In the genomic region with DNA sequence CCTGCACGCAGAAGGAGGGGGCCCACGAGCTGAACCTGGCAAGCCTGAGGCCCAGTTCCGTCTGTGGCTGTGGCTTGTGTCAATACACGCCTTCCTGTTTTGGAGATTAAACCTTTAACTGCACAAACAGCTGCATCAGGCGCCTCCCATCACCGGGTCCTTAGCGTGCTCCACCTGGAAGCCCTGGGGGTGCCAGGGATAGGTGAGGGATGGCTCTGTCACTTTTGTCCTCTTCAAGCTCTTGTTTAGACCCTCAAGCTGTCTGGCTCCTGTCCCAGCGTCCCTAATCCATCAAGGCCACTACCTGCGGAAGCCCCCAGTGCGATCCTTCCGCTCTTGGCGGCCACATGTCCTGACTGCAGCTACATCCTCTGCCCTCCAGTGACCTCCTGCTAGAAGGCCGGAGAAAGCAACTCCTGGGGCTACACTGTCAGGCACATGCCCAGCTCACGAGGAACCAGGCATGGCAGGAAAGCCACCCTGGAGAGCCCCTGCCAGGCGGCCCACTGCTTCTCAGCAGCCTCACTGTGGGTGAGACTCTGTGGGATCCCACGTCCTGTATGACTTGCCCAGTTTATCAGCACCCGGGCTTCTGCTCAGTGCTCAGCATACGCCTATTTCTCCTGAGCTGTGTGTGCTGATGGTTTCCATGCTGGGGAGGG, we compare ENCODE assay signal across 8 mouse cellular contexts. TPM values are rescaled to one million over a fixed set of nuclear protein-coding genes. Genes with fewer than 3 reads are reported as not detected.
A peak's percentile ranks its signal among the peaks of the same experiment; 100 is the strongest.
DNase-seq lines count a peak whose midpoint lies in the region; ATAC-seq and TF ChIP-seq lines count a peak whose summit lies in the region.

No protein-coding gene starts in this region.

- no peaks in the 10 kb centered on the region for H3K36me3 ChIP-seq in G1E (replicated peaks)
- no peaks in the 10 kb centered on the region for H3K36me3 ChIP-seq in intestine, embryonic 16.5 days (ENCODE audit: control insufficient read depth, insufficient read depth, low read length)
- H3K36me3 ChIP-seq in lung, embryonic 16.5 days (ENCODE audit: control insufficient read depth, insufficient read depth, low read length) = no peaks in the 10 kb centered on the region
- no peaks in the 10 kb centered on the region for H3K36me3 ChIP-seq in thymus, adult 2 months (ENCODE audit: control insufficient read depth, insufficient read depth, low read length)

- ATAC-seq in G1E (ENCODE audit: extremely low read depth, insufficient number of reproducible peaks, low FRiP score, poor library complexity, severe bottlenecking) = peak; percentile 70
- ATAC-seq in intestine, embryonic 16.5 days = peak; percentile 64
- ATAC-seq in lung, embryonic 16.5 days (ENCODE audit: low read depth) = peak; percentile 73

- H3K27me3 ChIP-seq in G1E (ENCODE audit: insufficient read depth, low read length) = peaks cover 73% of the 10 kb centered on the region
- no peaks in the 10 kb centered on the region for H3K27me3 ChIP-seq in intestine, embryonic 16.5 days (replicated peaks; ENCODE audit: control insufficient read depth, insufficient read depth, low read length)
- H3K27me3 ChIP-seq in lung, embryonic 16.5 days (ENCODE audit: control insufficient read depth, insufficient read depth, low read depth, low read length) = no peaks in the 10 kb centered on the region; the same call in 1 of the 2 replicates
- H3K27me3 ChIP-seq in thymus, adult 2 months (ENCODE audit: control insufficient read depth, insufficient read depth, low read length) = no peaks in the 10 kb centered on the region

- no peaks in the 10 kb centered on the region for H3K9me3 ChIP-seq in G1E (replicated peaks)
- H3K9me3 ChIP-seq in intestine, embryonic 16.5 days (ENCODE audit: control insufficient read depth, low read length) = no peaks in the 10 kb centered on the region
- H3K9me3 ChIP-seq in lung, embryonic 16.5 days (ENCODE audit: control insufficient read depth, low read length) = no peaks in the 10 kb centered on the region

- H3K27ac ChIP-seq in brown adipose tissue, adult 24 weeks (replicated peaks; ENCODE audit: low read depth, low read length) = peak overlapping the region; percentile 58
- H3K27ac ChIP-seq in intestine, embryonic 16.5 days (ENCODE audit: low read length) = peak overlapping the region; percentile 60
- peak overlapping the region; percentile 64 for H3K27ac ChIP-seq in lung, embryonic 16.5 days (ENCODE audit: low read length)
- H3K27ac ChIP-seq in thymus, adult 2 months (ENCODE audit: control insufficient read depth, insufficient read depth, low read length) = peak overlapping the region; percentile 80

- no peak for TF ChIP-seq POLR2A in thymus, adult 2 months (IDR thresholded peaks at IDR 0.05; ENCODE audit: control insufficient read depth, extremely low read depth, insufficient read depth, low read length, poor library complexity)

- peak overlapping the region; percentile 17; the same call in 1 of the 2 replicates for H3K4me2 ChIP-seq in intestine, embryonic 16.5 days (ENCODE audit: low read depth, low read length)
- H3K4me2 ChIP-seq in lung, embryonic 16.5 days (ENCODE audit: low read depth, low read length) = no peak overlapping the region

- peaks cover 17% of the 10 kb centered on the region for H3K4me1 ChIP-seq in G1E (ENCODE audit: insufficient read depth, low read depth, low read length)
- no peaks in the 10 kb centered on the region; the same call in 1 of the 2 replicates for H3K4me1 ChIP-seq in brown adipose tissue, adult 24 weeks (ENCODE audit: control insufficient read depth, insufficient read depth, insufficient read length, low read length)
- H3K4me1 ChIP-seq in intestine, embryonic 16.5 days (ENCODE audit: control insufficient read depth, insufficient read depth, low read length) = peaks cover 13% of the 10 kb centered on the region
- peaks cover 10% of the 10 kb centered on the region for H3K4me1 ChIP-seq in lung, embryonic 16.5 days (replicated peaks; ENCODE audit: control insufficient read depth, insufficient read depth, low read length)
- peaks cover 37% of the 10 kb centered on the region for H3K4me1 ChIP-seq in thymus, adult 2 months (replicated peaks; ENCODE audit: control insufficient read depth, insufficient read depth, low read length)

- no peak for TF ChIP-seq CTCF in G1E (IDR thresholded peaks at IDR 0.05; ENCODE audit: low read depth, low read length)
- TF ChIP-seq CTCF in thymus, adult 2 months (IDR thresholded peaks at IDR 0.05; ENCODE audit: borderline replicate concordance, control insufficient read depth, extremely low read depth, insufficient read depth, low read length, poor library complexity) = peak; percentile 22; the same call in 1 of the 2 replicates

- DNase-seq in G1E (ENCODE audit: low spot score) = peak; percentile 37
- peak; percentile 65 for DNase-seq in thymus, adult 2 months
- no peak for DNase-seq in cerebellum, postnatal 36 days
- DNase-seq in embryo, embryonic 11 days = no peak
- no peak for DNase-seq in layer of hippocampus, postnatal 14 days (ENCODE audit: low spot score in 2 of 2)

- 47% methylated on average over 18 of the region's 18 CpGs for WGBS in intestine, embryonic 16.5 days
- WGBS in lung, embryonic 16.5 days = 27% methylated on average over 18 of the region's 18 CpGs
- WGBS in thymus, adult 2 months = 5% methylated on average over 18 of the region's 18 CpGs

- H3K9ac ChIP-seq in intestine, embryonic 16.5 days (ENCODE audit: low read depth, low read length) = peak overlapping the region; percentile 42
- H3K9ac ChIP-seq in lung, embryonic 16.5 days (ENCODE audit: low read length) = no peak overlapping the region

- no peak overlapping the region for H3K4me3 ChIP-seq in G1E (ENCODE audit: low read depth, low read length)
- H3K4me3 ChIP-seq in brown adipose tissue, adult 24 weeks (ENCODE audit: insufficient read depth, low read depth, low read length) = no peak overlapping the region
- no peak overlapping the region for H3K4me3 ChIP-seq in intestine, embryonic 16.5 days (ENCODE audit: low read length)
- no peak overlapping the region for H3K4me3 ChIP-seq in lung, embryonic 16.5 days (ENCODE audit: low read length)
- peak overlapping the region; percentile 8 for H3K4me3 ChIP-seq in thymus, adult 2 months (ENCODE audit: control insufficient read depth, insufficient read depth, low read length)

RNA-seq across cellular contexts. Expression of a gene that starts 10.1 kb away (rescaled TPM):
- total RNA-seq in G1E (2014; fragmentation: Nextera tagmentation) (3.1 and 4.3 TPM in 2 replicates), G1E (2017) (11.4 and 15.2 TPM in 2 replicates)
- polyA plus RNA-seq in G1E (2012) = 11.2 and 12.0 TPM in 2 replicates
- polyA plus RNA-seq in brown adipose tissue, adult 24 weeks (2012; ENCODE audit: insufficient read depth, insufficient read length, missing spikeins) = 4.6 and 29.0 TPM in 2 replicates
- polyA plus RNA-seq in intestine, embryonic 16.5 days (2015; fragmentation: Nextera tagmentation; extraction: Ambion mirVana) = 11.9 and 13.4 TPM in 2 replicates
- polyA plus RNA-seq in lung, embryonic 16.5 days (2015; fragmentation: Nextera tagmentation; extraction: Ambion mirVana) = 24.9 and 25.8 TPM in 2 replicates
- 141 and 171 TPM in 2 replicates for polyA plus RNA-seq in thymus, adult 2 months (2012; rRNA removed)
- total RNA-seq in layer of hippocampus, postnatal 14 days (2021) = 10 to 100 TPM; 35.8 to 39.7 TPM

RNA-seq across cellular contexts. Expression of a gene that starts 32.2 kb away (rescaled TPM):
- total RNA-seq in G1E (2014; fragmentation: Nextera tagmentation) = not detected in 2 replicates
- total RNA-seq in G1E (2017) = not detected in 2 replicates
- not detected in 2 replicates for polyA plus RNA-seq in G1E (2012)
- polyA plus RNA-seq in brown adipose tissue, adult 24 weeks (2012; ENCODE audit: insufficient read depth, insufficient read length, missing spikeins) = not detected in 2 replicates
- 0.70 and 0.80 TPM in 2 replicates for polyA plus RNA-seq in intestine, embryonic 16.5 days (2015; fragmentation: Nextera tagmentation; extraction: Ambion mirVana)
- 0.63 TPM in 1 of 2 replicates, not detected in the other for polyA plus RNA-seq in lung, embryonic 16.5 days (2015; fragmentation: Nextera tagmentation; extraction: Ambion mirVana)
- 2.7 TPM in 2 replicates for polyA plus RNA-seq in thymus, adult 2 months (2012; rRNA removed)
- total RNA-seq in layer of hippocampus, postnatal 14 days (2021) = not detected

RNA-seq across cellular contexts. Expression of a gene that starts 51.8 kb away (rescaled TPM):
- 68.7 and 71.0 TPM in 2 replicates for total RNA-seq in G1E (2014; fragmentation: Nextera tagmentation)
- total RNA-seq in G1E (2017) = 8.0 and 9.8 TPM in 2 replicates
- polyA plus RNA-seq in G1E (2012) = 99.4 and 100 TPM in 2 replicates
- 4.8 and 5.2 TPM in 2 replicates for polyA plus RNA-seq in brown adipose tissue, adult 24 weeks (2012; ENCODE audit: insufficient read depth, insufficient read length, missing spikeins)
- polyA plus RNA-seq in intestine, embryonic 16.5 days (2015; fragmentation: Nextera tagmentation; extraction: Ambion mirVana) = 17.0 and 24.3 TPM in 2 replicates
- polyA plus RNA-seq in lung, embryonic 16.5 days (2015; fragmentation: Nextera tagmentation; extraction: Ambion mirVana) = 27.9 and 29.4 TPM in 2 replicates
- polyA plus RNA-seq in thymus, adult 2 months (2012; rRNA removed) = 139 and 177 TPM in 2 replicates
- 100 to 1,000 TPM; 357 to 365 TPM for total RNA-seq in layer of hippocampus, postnatal 14 days (2021)

Comparison
In these comparisons a context has a peak if more than half of its experiments do, and no peak if none do; other contexts are left out.
1. DNase-seq: peak in G1E (single experiment) and thymus, adult 2 months (single experiment); none in cerebellum, postnatal 36 days (0 of 2), embryo, embryonic 11 days (single experiment) and layer of hippocampus, postnatal 14 days (0 of 2).
2. Peak in every context shown above with its lines, with median percentiles within 50 percentile points of each other: ATAC-seq and H3K27ac ChIP-seq.